Mouse (Mus musculus) layer of hippocampus, adult 2 months (tissue): Measurements from ENCODE around the gene Nthl1. TPM values are rescaled to one million over a fixed set of nuclear protein-coding genes. Genes with fewer than 3 reads are reported as not detected.

Experiments used
- DNase-seq, 2 experiments: peaks; one replicate each; pipeline ENCODE4 v3.0.0; 2022; ENCODE audit warnings: low spot score in 2 of 2
- H3K27ac ChIP-seq: fragments of 200-600 bp; 2 replicates; pipeline ENCODE4 v1.8.1; 2022
- H3K4me3 ChIP-seq: fragments of 200-600 bp; 2 replicates; pipeline ENCODE4 v1.8.1; 2022; ENCODE audit warnings: mild to moderate bottlenecking
- CTCF ChIP-seq: fragments of 200-600 bp; conservative IDR thresholded peaks from 2 replicates; pipeline ENCODE4 v1.8.1; 2022; ENCODE audit warnings: antibody characterized with exemption, mild to moderate bottlenecking, moderate library complexity
- total RNA-seq, 2 experiments: library from RNA; stranded (reverse); gene quantifications; 2 replicates each; pipeline ENCODE4 v1.2.3; 2021

Nthl1 gene
- total RNA-seq, 2 experiments from 2014 or later: 6.2 to 6.8 TPM

- Histone ChIP-seq H3K27ac (peak overlapping the region; percentile 50), H3K4me3 (no peak overlapping the region)
- TF ChIP-seq CTCF: no peak
- no peak for DNase-seq
These were observed 35.9 kb upstream of the Nthl1 start for GRCm38 (mm10) chr17:24596471-24597183.

- no peak overlapping the region for H3K4me3 ChIP-seq
- DNase-seq: no peak
- peak overlapping the region; percentile 50; the same call in 1 of the 2 replicates for H3K27ac ChIP-seq
- TF ChIP-seq CTCF: no peak
These were observed 34.5 kb upstream of the Nthl1 start for GRCm38 (mm10) chr17:24597989-24598388.

DNA sequence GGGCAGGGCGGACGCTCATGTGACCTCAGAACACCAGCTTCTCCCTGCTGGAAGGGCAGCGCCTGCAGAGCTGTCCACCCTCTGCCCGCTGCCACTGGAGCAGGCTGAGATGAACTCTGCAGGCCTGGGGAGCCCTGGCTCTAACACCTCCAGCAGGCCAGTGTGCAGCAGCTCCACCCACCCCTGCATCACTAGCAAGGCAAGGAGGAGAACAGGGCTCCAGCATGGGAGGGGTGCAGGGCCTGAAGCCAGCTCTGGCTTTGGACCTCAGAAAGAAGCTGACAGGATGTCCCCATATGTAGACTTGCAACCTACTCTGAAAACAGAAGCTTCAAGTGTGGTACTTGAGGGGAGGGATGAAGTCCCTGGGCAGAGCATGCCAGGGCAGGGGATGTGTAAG is 32.0 kb upstream of the Nthl1 start:
- Histone ChIP-seq H3K4me3 (no peak overlapping the region), H3K27ac (no peak overlapping the region; the same call in 1 of the 2 replicates)
- no peak for TF ChIP-seq CTCF
- DNase-seq: no peak

DNA sequence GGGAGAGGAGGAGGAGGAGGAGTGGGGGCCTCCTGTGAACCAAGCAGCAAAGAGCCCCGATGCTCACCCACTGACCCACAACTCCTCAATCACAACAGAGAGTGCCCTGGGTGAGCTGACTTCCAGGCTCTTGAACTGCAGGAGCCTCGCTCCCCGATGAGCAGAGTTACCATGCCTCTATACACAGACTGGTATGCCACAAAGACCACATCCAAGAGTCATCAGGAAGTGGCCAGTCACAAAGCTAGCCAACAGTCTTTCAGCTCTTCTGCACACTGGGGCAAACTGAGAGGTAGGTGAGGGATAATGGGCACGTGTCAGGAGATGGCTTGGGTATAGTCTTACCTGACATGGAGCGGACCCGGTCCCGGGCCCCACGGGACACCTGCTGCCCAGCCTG is 28.5 kb upstream of the Nthl1 start:
- no peak for TF ChIP-seq CTCF
- no peak for DNase-seq
- H3K27ac ChIP-seq: no peak overlapping the region
- H3K4me3 ChIP-seq: no peak overlapping the region

GRCm38 (mm10) chr17:24604557-24604956 is 27.9 kb upstream of the Nthl1 start:
- Histone ChIP-seq H3K27ac (no peak overlapping the region), H3K4me3 (no peak overlapping the region)
- no peak for DNase-seq
- no peak for TF ChIP-seq CTCF

- DNase-seq: no peak
- TF ChIP-seq CTCF: no peak
- H3K27ac ChIP-seq: no peak overlapping the region
These were observed 24.1 kb upstream of the Nthl1 start for GRCm38 (mm10) chr17:24608370-24608769.

DNA sequence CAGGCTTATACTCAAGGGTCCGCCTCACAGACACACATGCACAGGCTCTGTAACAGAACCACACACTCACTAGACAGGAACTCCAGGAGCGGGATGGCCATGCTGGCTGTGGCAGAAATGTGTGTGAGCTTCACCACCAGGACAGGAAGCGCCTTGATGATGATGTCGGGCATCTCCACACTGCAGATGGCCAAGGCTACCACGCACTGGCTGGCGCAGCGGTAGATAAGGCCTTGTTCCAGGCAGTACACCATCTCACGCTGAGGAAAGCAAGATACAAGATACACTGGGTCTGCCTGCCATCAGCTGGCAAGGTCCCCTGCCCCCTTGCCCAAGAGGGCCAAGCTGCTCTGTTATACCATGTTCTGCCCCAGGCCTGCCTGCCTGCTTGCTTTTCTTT is 23.6 kb upstream of the Nthl1 start:
- no peak for TF ChIP-seq CTCF

More at GRCm38 (mm10) chr17:24608370-24608769, 24.1 kb upstream of the Nthl1 start:
- no peak overlapping the region for H3K4me3 ChIP-seq

GRCm38 (mm10) chr17:24610711-24611110 is 21.8 kb upstream of the Nthl1 start:
- Histone ChIP-seq H3K27ac (no peak overlapping the region), H3K4me3 (no peak overlapping the region)
- TF ChIP-seq CTCF: no peak
- DNase-seq: no peak

More for the DNA sequence above, 23.6 kb upstream of the Nthl1 start:
- no peak overlapping the region for H3K4me3 ChIP-seq
- DNase-seq: no peak
- no peak overlapping the region for H3K27ac ChIP-seq

DNA sequence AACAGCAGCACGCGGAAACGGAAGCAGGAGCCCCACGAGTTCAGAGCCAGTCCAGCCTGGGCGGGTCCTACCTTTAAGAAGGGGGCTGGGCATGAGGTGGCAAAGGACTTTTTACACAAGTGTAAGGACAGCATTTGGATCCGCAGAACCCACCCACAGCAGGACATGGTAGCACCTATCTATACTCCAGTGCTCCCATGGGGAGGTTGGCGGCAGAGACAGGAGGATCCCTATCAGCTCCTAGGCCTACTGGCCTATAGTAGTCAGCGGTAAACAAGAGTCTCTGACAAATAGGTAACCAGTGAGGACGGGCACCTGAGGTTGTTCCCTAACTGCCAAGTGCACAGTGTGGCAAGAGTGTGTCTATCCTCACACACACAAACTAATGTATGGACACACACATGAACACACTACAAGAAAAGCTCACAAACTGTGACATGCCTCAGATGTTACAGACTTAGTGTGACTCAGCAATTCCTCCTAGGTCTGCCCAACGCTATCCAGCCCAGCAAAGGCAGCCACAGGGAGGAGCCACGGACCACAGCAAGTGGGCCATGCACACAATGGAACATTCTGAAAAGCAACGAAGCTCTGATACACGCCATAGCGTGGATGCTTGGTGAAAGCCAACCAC is 14.8 kb upstream of the Nthl1 start:
- no peak overlapping the region for H3K4me3 ChIP-seq
- DNase-seq: no peak
- no peak overlapping the region for H3K27ac ChIP-seq
- TF ChIP-seq CTCF: peak; percentile 39

- Histone ChIP-seq H3K27ac (no peak overlapping the region), H3K4me3 (no peak overlapping the region)
- no peak for DNase-seq
- no peak for TF ChIP-seq CTCF
These were observed 7.0 kb upstream of the Nthl1 start for GRCm38 (mm10) chr17:24625472-24625871.

DNA sequence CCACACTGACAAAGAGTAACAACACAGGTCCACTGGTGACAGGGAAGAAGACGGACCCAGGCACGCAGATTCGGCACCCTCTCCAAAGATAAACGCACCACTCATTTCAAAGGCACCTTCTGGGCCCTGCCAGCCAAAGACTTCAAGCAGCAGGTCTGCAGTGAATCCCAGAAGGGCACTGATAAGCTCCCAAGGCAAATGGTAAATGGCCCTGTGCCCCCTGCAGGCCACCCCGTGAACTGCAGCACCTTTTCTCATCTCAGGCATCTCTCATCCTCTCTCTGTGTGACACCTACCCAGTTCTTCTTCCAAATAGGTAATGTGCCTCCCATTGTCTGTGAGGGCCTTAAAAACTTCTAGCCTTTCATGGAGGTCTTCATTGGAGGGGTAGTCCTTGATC is 3.8 kb upstream of the Nthl1 start:
- no peak overlapping the region for H3K27ac ChIP-seq
- H3K4me3 ChIP-seq: no peak overlapping the region
- TF ChIP-seq CTCF: peak; percentile 99
- peak; percentile 49 to 76 for DNase-seq

DNA sequence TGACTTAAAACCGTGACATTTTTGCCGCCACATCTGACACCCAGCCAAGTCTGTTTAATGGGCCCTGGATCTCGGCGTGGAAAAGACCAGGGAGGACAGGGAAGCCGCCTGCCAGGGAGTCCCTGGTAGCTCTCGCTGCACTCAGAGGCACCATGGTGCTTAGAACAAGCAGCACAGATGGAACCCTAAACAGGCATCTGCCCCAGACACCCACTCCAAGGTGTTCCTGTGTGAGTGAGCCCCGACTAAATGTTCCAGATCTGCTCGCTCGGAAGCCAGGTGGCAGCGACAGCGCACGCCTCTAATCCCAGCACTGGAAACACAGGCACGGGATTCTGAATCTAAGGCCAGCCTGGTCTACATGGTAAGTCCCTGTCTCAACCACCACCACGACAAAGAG is 2.4 kb upstream of the Nthl1 start:
- H3K27ac ChIP-seq: peak overlapping the region; percentile 80
- DNase-seq: peak; percentile 85 to 89
- peak overlapping the region; percentile 38 for H3K4me3 ChIP-seq
- TF ChIP-seq CTCF: no peak

GRCm38 (mm10) chr17:24632813-24633449 is 451 bp downstream of the Nthl1 start:
- DNase-seq: peak in 1 of 2 experiments; percentile 30

More at GRCm38 (mm10) chr17:24632813-24633449, 451 bp downstream of the Nthl1 start:
- TF ChIP-seq CTCF: no peak
- H3K4me3 ChIP-seq: peak overlapping the region; percentile 93
- H3K27ac ChIP-seq: peak overlapping the region; percentile 92
